ENCODE assay signal across 12 mouse cellular contexts in genomic region chr5:74935676-74936075, GRCm38 (mm10).
A peak's percentile ranks its signal among the peaks of the same experiment; 100 is the strongest.
DNase-seq lines count a peak whose midpoint lies in the region; ATAC-seq and TF ChIP-seq lines count a peak whose summit lies in the region.
"Had no signal": no experiment of that assay in that cellular context is flagged by ENCODE, and none has a peak within 500 bp of the region (broad histone marks: within the 10 kb centered on the region; RNA-seq: fewer than 3 reads in every experiment).

No protein-coding gene starts in this region.

- H3K4me3 ChIP-seq in limb, embryonic 14.5 days (replicated peaks; ENCODE audit: low read length), result no peak overlapping the region
- H3K4me3 ChIP-seq in limb, embryonic 10.5 days, result no peak overlapping the region
- H3K4me3 ChIP-seq in kidney, adult 2 months (ENCODE audit: insufficient read depth, low read depth, low read length), result no peak overlapping the region
- H3K4me3 ChIP-seq: heart, embryonic 13.5 days; limb, embryonic 13.5 days had no signal

- no peak for TF ChIP-seq POLR2A in limb, embryonic 14.5 days (IDR thresholded peaks at IDR 0.05; ENCODE audit: borderline replicate concordance, extremely low read depth, insufficient read depth, insufficient read length)
- TF ChIP-seq POLR2A in kidney, adult 2 months (IDR thresholded peaks at IDR 0.05; ENCODE audit: low read depth, low read length), result no peak

- no peaks in the 10 kb centered on the region for H3K9me3 ChIP-seq in limb, embryonic 14.5 days (ENCODE audit: control insufficient read depth, low read length)
- H3K9me3 ChIP-seq in limb, embryonic 10.5 days (replicated peaks), result no peaks in the 10 kb centered on the region
- H3K9me3 ChIP-seq: heart, embryonic 13.5 days; limb, embryonic 13.5 days had no signal

- no peak overlapping the region for H3K27ac ChIP-seq in limb, embryonic 14.5 days (replicated peaks; ENCODE audit: low read depth, low read length)
- H3K27ac ChIP-seq in limb, embryonic 10.5 days, result no peak overlapping the region
- H3K27ac ChIP-seq in kidney, adult 2 months (ENCODE audit: insufficient read depth, low read depth, low read length), result peak overlapping the region; percentile 58
- H3K27ac ChIP-seq: heart, embryonic 13.5 days; hindbrain, postnatal 0 days; limb, embryonic 13.5 days had no signal

- TF ChIP-seq CTCF in kidney, adult 2 months (conservative IDR thresholded peaks at IDR 0.05; ENCODE audit: insufficient read depth, insufficient read length, low read depth, low read length), result no peak

- WGBS in limb, embryonic 14.5 days, result 66% methylated on average over 8 of the region's 8 CpGs
- WGBS in limb, embryonic 10.5 days, result 87% methylated on average over 8 of the region's 8 CpGs
- 69% methylated on average over 8 of the region's 8 CpGs for WGBS in kidney, adult 2 months

- peak; percentile 16 for DNase-seq in limb, embryonic 14.5 days (ENCODE audit: low spot score)
- no peak for DNase-seq in limb, embryonic 10.5 days (ENCODE audit: low spot score)
- peak; percentile 42 for DNase-seq in fibroblast of lung, adult 2 months (ENCODE audit: low read depth)
- peak; percentile 42 for DNase-seq in kidney, adult 2 months
- peak; percentile 31 for DNase-seq in skeletal muscle tissue, adult 2 months (ENCODE audit: low read depth, low spot score)
- no peak for DNase-seq in T-cell, adult 2 months (ENCODE audit: low spot score)
- no peak for DNase-seq in cerebellum, postnatal 25 days
- DNase-seq in yolk sac, embryonic 10.5 days (ENCODE audit: low spot score), result no peak

- no peak overlapping the region for H3K9ac ChIP-seq in limb, embryonic 14.5 days (ENCODE audit: low read depth, low read length, severe bottlenecking)
- H3K9ac ChIP-seq: heart, embryonic 13.5 days; limb, embryonic 13.5 days had no signal

- H3K4me2 ChIP-seq in limb, embryonic 14.5 days (replicated peaks; ENCODE audit: low read depth, low read length, severe bottlenecking), result no peak overlapping the region
- H3K4me2 ChIP-seq: heart, embryonic 13.5 days; limb, embryonic 13.5 days had no signal

- no peak for ATAC-seq in limb, embryonic 14.5 days (ENCODE audit: low FRiP score, low read depth)
- ATAC-seq: hindbrain, postnatal 0 days; midbrain, embryonic 16.5 days had no signal

- H3K27me3 ChIP-seq in limb, embryonic 14.5 days (ENCODE audit: control insufficient read depth, insufficient read depth, low read length), result no peaks in the 10 kb centered on the region
- peaks cover 11% of the 10 kb centered on the region for H3K27me3 ChIP-seq in limb, embryonic 10.5 days (ENCODE audit: low read depth, poor library complexity, severe bottlenecking)
- no peaks in the 10 kb centered on the region for H3K27me3 ChIP-seq in kidney, adult 2 months (replicated peaks; ENCODE audit: control insufficient read depth, insufficient read depth, low read length)

- no peaks in the 10 kb centered on the region for H3K36me3 ChIP-seq in limb, embryonic 14.5 days (ENCODE audit: control insufficient read depth, insufficient read depth, low read length)
- no peaks in the 10 kb centered on the region for H3K36me3 ChIP-seq in limb, embryonic 10.5 days
- no peaks in the 10 kb centered on the region for H3K36me3 ChIP-seq in kidney, adult 2 months (ENCODE audit: control insufficient read depth, insufficient read depth, low read length)
- H3K36me3 ChIP-seq: heart, embryonic 13.5 days; limb, embryonic 13.5 days had no signal

- peaks cover 8% of the 10 kb centered on the region for H3K4me1 ChIP-seq in limb, embryonic 14.5 days (ENCODE audit: control insufficient read depth, insufficient read depth, low read length)
- peaks cover 45% of the 10 kb centered on the region for H3K4me1 ChIP-seq in limb, embryonic 10.5 days
- H3K4me1 ChIP-seq in kidney, adult 2 months (ENCODE audit: control insufficient read depth, insufficient read depth, low read length), result no peaks in the 10 kb centered on the region

Comparison
In these comparisons a context has a peak if more than half of its experiments do, and no peak if none do; other contexts are left out.
1. DNase-seq: peak in limb, embryonic 14.5 days (single experiment), fibroblast of lung, adult 2 months (single experiment), kidney, adult 2 months (single experiment) and skeletal muscle tissue, adult 2 months (single experiment); none in limb, embryonic 10.5 days (single experiment), T-cell, adult 2 months (single experiment), cerebellum, postnatal 25 days (0 of 2) and yolk sac, embryonic 10.5 days (single experiment).